Mouse (Mus musculus): ENCODE measurements around the gene Syde2.

GRCm38 (mm10) chr3:146007872-146008271 lies 20.2 kb downstream of the Syde2 start:
- no peak for TF ChIP-seq USF2 (conservative IDR thresholded peaks at IDR 0.05; ENCODE audit: low read depth, low read length)
- TF ChIP-seq ELF1 (IDR thresholded peaks at IDR 0.05; ENCODE audit: low read depth, low read length) = no peak
- no peak for TF ChIP-seq MAX (IDR thresholded peaks at IDR 0.05; ENCODE audit: low read length)
- TF ChIP-seq CTCF (conservative IDR thresholded peaks at IDR 0.05 in 1 of 2, IDR thresholded peaks at IDR 0.05 in 1 of 2; ENCODE audit: low read depth in 2 of 2, low read length in 2 of 2) = no peak
- no peak for TF ChIP-seq EP300 (IDR thresholded peaks at IDR 0.05; ENCODE audit: low read length)
- no peak for TF ChIP-seq POLR2AphosphoS2 (IDR thresholded peaks at IDR 0.05; ENCODE audit: low read depth, low read length)
- TF ChIP-seq POLR2A (IDR thresholded peaks at IDR 0.05; ENCODE audit: low read depth, low read length) = no peak
- TF ChIP-seq SMC3 (IDR thresholded peaks at IDR 0.05; ENCODE audit: low read depth, low read length) = no peak
- TF ChIP-seq NRF1 (IDR thresholded peaks at IDR 0.05; ENCODE audit: low read depth, low read length) = no peak
- no peak for TF ChIP-seq BHLHE40 (IDR thresholded peaks at IDR 0.05; ENCODE audit: low read depth, low read length)
- no peak for TF ChIP-seq MAFK (IDR thresholded peaks at IDR 0.05; ENCODE audit: insufficient replicate concordance, low read length)

Data from CH12.LX (cell line).